Mouse (Mus musculus): Measurements from ENCODE around the gene Ube2o. TPM values are rescaled to one million over a fixed set of nuclear protein-coding genes. Genes with fewer than 3 reads are reported as not detected.

The Ube2o gene
- polyA plus RNA-seq, 1 experiment: 133 TPM

GRCm38 (mm10) chr11:116596766-116597165 is 15.5 kb upstream of the Ube2o start:
- WGBS: 85% methylated on average over 19 of the region's 19 CpGs
- TF ChIP-seq CTCF (IDR thresholded peaks at IDR 0.05; ENCODE audit: control insufficient read depth, insufficient read depth, low read length) (no peak), POLR2A (IDR thresholded peaks at IDR 0.05; ENCODE audit: borderline replicate concordance, control insufficient read depth, low read depth, low read length) (no peak)
- Histone ChIP-seq H3K4me3 (replicated peaks; ENCODE audit: control insufficient read depth, low read depth, low read length) (no peak overlapping the region), H3K4me1 (ENCODE audit: control insufficient read depth, insufficient read depth, low read length) (no peaks in the 10 kb centered on the region), H3K27ac (ENCODE audit: control insufficient read depth, insufficient read depth, low read depth, low read length, poor library complexity) (no peak overlapping the region)

GRCm38 (mm10) chr11:116593345-116593744 is 12.1 kb upstream of the Ube2o start:
- Histone ChIP-seq H3K4me3 (replicated peaks; ENCODE audit: control insufficient read depth, low read depth, low read length) (no peak overlapping the region), H3K27ac (ENCODE audit: control insufficient read depth, insufficient read depth, low read depth, low read length, poor library complexity) (no peak overlapping the region), H3K4me1 (ENCODE audit: control insufficient read depth, insufficient read depth, low read length) (peaks cover 1% of the 10 kb centered on the region; the same call in 1 of the 2 replicates)
- 76% methylated on average over 4 of the region's 4 CpGs for WGBS
- TF ChIP-seq CTCF (IDR thresholded peaks at IDR 0.05; ENCODE audit: control insufficient read depth, insufficient read depth, low read length) (no peak), POLR2A (IDR thresholded peaks at IDR 0.05; ENCODE audit: borderline replicate concordance, control insufficient read depth, low read depth, low read length) (no peak)

GRCm38 (mm10) chr11:116592428-116592827 is 11.2 kb upstream of the Ube2o start:
- Histone ChIP-seq H3K27ac (ENCODE audit: control insufficient read depth, insufficient read depth, low read depth, low read length, poor library complexity) (no peak overlapping the region), H3K4me3 (replicated peaks; ENCODE audit: control insufficient read depth, low read depth, low read length) (no peak overlapping the region), H3K4me1 (ENCODE audit: control insufficient read depth, insufficient read depth, low read length) (peaks cover 1% of the 10 kb centered on the region; the same call in 1 of the 2 replicates)
- no peak for TF ChIP-seq POLR2A (IDR thresholded peaks at IDR 0.05; ENCODE audit: borderline replicate concordance, control insufficient read depth, low read depth, low read length)
- TF ChIP-seq CTCF (IDR thresholded peaks at IDR 0.05; ENCODE audit: control insufficient read depth, insufficient read depth, low read length): peak; percentile 100

GRCm38 (mm10) chr11:116591621-116592020 is 10.4 kb upstream of the Ube2o start:
- WGBS: 77% methylated on average over 4 of the region's 4 CpGs
- no peak overlapping the region for H3K27ac ChIP-seq (ENCODE audit: control insufficient read depth, insufficient read depth, low read depth, low read length, poor library complexity)
- H3K4me1 ChIP-seq (ENCODE audit: control insufficient read depth, insufficient read depth, low read length): peaks cover 1% of the 10 kb centered on the region; the same call in 1 of the 2 replicates
- no peak for TF ChIP-seq POLR2A (IDR thresholded peaks at IDR 0.05; ENCODE audit: borderline replicate concordance, control insufficient read depth, low read depth, low read length)
- TF ChIP-seq CTCF (IDR thresholded peaks at IDR 0.05; ENCODE audit: control insufficient read depth, insufficient read depth, low read length): no peak
- H3K4me3 ChIP-seq (replicated peaks; ENCODE audit: control insufficient read depth, low read depth, low read length): no peak overlapping the region

- 46% methylated on average over 8 of the region's 8 CpGs for WGBS
- Histone ChIP-seq H3K4me1 (ENCODE audit: control insufficient read depth, insufficient read depth, low read length) (peaks cover 1% of the 10 kb centered on the region; the same call in 1 of the 2 replicates), H3K27ac (ENCODE audit: control insufficient read depth, insufficient read depth, low read depth, low read length, poor library complexity) (no peak overlapping the region), H3K4me3 (replicated peaks; ENCODE audit: control insufficient read depth, low read depth, low read length) (no peak overlapping the region)
- no peak for TF ChIP-seq POLR2A (IDR thresholded peaks at IDR 0.05; ENCODE audit: borderline replicate concordance, control insufficient read depth, low read depth, low read length)
- TF ChIP-seq CTCF (IDR thresholded peaks at IDR 0.05; ENCODE audit: control insufficient read depth, insufficient read depth, low read length): no peak
Observed at GRCm38 (mm10) chr11:116589574-116589973, 8.3 kb upstream of the Ube2o start.

GRCm38 (mm10) chr11:116589020-116589531 is 7.8 kb upstream of the Ube2o start:
- no peak overlapping the region for H3K27ac ChIP-seq (ENCODE audit: control insufficient read depth, insufficient read depth, low read depth, low read length, poor library complexity)
- peaks cover 1% of the 10 kb centered on the region; the same call in 1 of the 2 replicates for H3K4me1 ChIP-seq (ENCODE audit: control insufficient read depth, insufficient read depth, low read length)
- no peak for TF ChIP-seq POLR2A (IDR thresholded peaks at IDR 0.05; ENCODE audit: borderline replicate concordance, control insufficient read depth, low read depth, low read length)
- TF ChIP-seq CTCF (IDR thresholded peaks at IDR 0.05; ENCODE audit: control insufficient read depth, insufficient read depth, low read length): no peak
- WGBS: 49% methylated on average over 14 of the region's 14 CpGs
- no peak overlapping the region for H3K4me3 ChIP-seq (replicated peaks; ENCODE audit: control insufficient read depth, low read depth, low read length)

GRCm38 (mm10) chr11:116586801-116587631 is 5.8 kb upstream of the Ube2o start:
- WGBS: 36% methylated on average over 23 of the region's 23 CpGs
- no peak overlapping the region for H3K4me3 ChIP-seq (replicated peaks; ENCODE audit: control insufficient read depth, low read depth, low read length)
- H3K27ac ChIP-seq (ENCODE audit: control insufficient read depth, insufficient read depth, low read depth, low read length, poor library complexity): no peak overlapping the region
- TF ChIP-seq POLR2A (IDR thresholded peaks at IDR 0.05; ENCODE audit: borderline replicate concordance, control insufficient read depth, low read depth, low read length) (no peak), CTCF (IDR thresholded peaks at IDR 0.05; ENCODE audit: control insufficient read depth, insufficient read depth, low read length) (peak; percentile 90)
- peaks cover 1% of the 10 kb centered on the region; the same call in 1 of the 2 replicates for H3K4me1 ChIP-seq (ENCODE audit: control insufficient read depth, insufficient read depth, low read length)

GRCm38 (mm10) chr11:116586310-116586709 is 5.1 kb upstream of the Ube2o start, which contains the start of gene Aanat:
Gene Aanat, plus strand, starts transcription at chr11:116586432.
- 72% methylated on average over 5 of the region's 5 CpGs for WGBS
- H3K27ac ChIP-seq (ENCODE audit: control insufficient read depth, insufficient read depth, low read depth, low read length, poor library complexity): no peak within 1 kb of the TSS
- no peak for TF ChIP-seq POLR2A (IDR thresholded peaks at IDR 0.05; ENCODE audit: borderline replicate concordance, control insufficient read depth, low read depth, low read length)
- TF ChIP-seq CTCF (IDR thresholded peaks at IDR 0.05; ENCODE audit: control insufficient read depth, insufficient read depth, low read length): no peak
- H3K4me1 ChIP-seq (ENCODE audit: control insufficient read depth, insufficient read depth, low read length): peaks cover 1% of the 10 kb centered on the region; the same call in 1 of the 2 replicates
- H3K4me3 ChIP-seq (replicated peaks; ENCODE audit: control insufficient read depth, low read depth, low read length): no peak within 1 kb of the TSS

Data from bone marrow, adult 2 months (tissue).